Mouse (Mus musculus): Measurements from ENCODE around the gene Prorsd1.

DNA sequence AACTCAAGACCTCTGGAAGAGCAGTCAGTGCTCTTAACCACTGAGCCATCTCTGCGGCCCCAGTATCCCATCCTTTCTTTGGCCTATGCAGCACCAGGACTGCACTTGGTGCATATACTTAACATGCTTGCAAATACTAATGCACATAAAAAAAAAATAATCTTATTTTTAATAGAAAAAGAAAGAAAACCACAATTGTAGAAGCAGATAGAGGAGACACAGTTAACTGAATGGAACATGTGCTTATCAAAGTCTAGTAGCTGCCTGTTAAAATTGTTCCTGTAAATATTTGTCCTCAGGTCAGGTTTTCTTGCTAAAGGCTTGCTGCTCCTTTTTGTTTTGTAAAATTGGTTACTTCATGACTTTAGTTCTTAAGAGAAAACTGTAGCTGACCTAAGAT lies 23.4 kb upstream of the Prorsd1 start:
- TF ChIP-seq CTCF (IDR thresholded peaks at IDR 0.05; ENCODE audit: low read depth, low read length), result no peak
- TF ChIP-seq POLR2A (IDR thresholded peaks at IDR 0.05; ENCODE audit: extremely low read depth, insufficient read depth, low read length), result no peak
